Mouse (Mus musculus) embryo, embryonic 10.5 days (tissue): ENCODE measurements at regions not wholly inside any gene's neighbourhood (a gene's known extent, or its start where the extent isn't known, plus 50 kb on each side); places are given as distances from the start of the nearest gene placed in this dataset.
A peak's percentile ranks its signal among the peaks of the same experiment; 100 is the strongest.

ENCODE experiments used
- DNase-seq: peaks from one replicate; pipeline ENCODE4 v3.0.0-alpha.2; 2015; ENCODE audit warnings: low spot score

- no peak for DNase-seq
Measured at GRCm38 (mm10) chr4:92574586-92574985, 383.0 kb upstream of the Gm12666 start.

GRCm38 (mm10) chr4:92565357-92565756, 373.8 kb upstream of the Gm12666 start:
- DNase-seq, result peak; percentile 20

- no peak for DNase-seq
Measured at GRCm38 (mm10) chr4:92555186-92555585, 363.6 kb upstream of the Gm12666 start.

GRCm38 (mm10) chr4:92542089-92542488, 350.5 kb upstream of the Gm12666 start:
- no peak for DNase-seq

- DNase-seq, result no peak
Measured at GRCm38 (mm10) chr4:92538296-92538695, 346.7 kb upstream of the Gm12666 start.

- DNase-seq, result no peak
Measured at GRCm38 (mm10) chr4:92502010-92502409, 310.5 kb upstream of the Gm12666 start.

GRCm38 (mm10) chr4:92500168-92500567, 308.6 kb upstream of the Gm12666 start:
- no peak for DNase-seq

GRCm38 (mm10) chr4:92486603-92487002, 295.1 kb upstream of the Gm12666 start:
- DNase-seq, result no peak

- DNase-seq, result no peak
Measured at GRCm38 (mm10) chr4:92458186-92458585, 266.6 kb upstream of the Gm12666 start.
